Mouse (Mus musculus): ENCODE results near the gene Tbc1d7.

DNA sequence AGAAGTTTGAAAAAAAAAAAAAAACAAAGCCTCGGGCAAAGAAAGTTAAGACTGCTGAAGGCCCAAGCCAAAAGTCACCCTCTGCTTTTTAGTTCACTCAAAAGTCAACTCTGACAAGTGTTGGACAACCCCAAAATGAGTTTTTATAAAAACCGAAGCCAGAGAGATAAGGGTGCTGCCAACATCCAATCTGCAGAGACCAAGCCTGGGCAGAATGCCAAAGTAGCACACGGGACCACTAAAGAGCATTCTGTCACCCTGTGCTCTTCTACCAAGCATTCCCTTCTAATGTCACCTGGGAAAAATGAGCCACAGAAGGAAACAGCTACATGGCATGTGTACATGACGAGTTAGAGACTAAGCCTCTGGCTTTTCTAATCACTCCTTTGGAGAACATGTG is 36.8 kb downstream of the Tbc1d7 start:
- TF ChIP-seq CTCF (IDR thresholded peaks at IDR 0.05; ENCODE audit: control insufficient read depth, insufficient read depth, insufficient replicate concordance, low read depth, low read length) (no peak), POLR2A (IDR thresholded peaks at IDR 0.05; ENCODE audit: control insufficient read depth, low read depth, low read length) (no peak)
